11 mouse cellular contexts compared by ENCODE assay signal in genomic region chr5:113110929-113111328, GRCm38 (mm10). TPM values are rescaled to one million over a fixed set of nuclear protein-coding genes. Genes with fewer than 3 reads are reported as not detected.
DNase-seq lines count a peak whose midpoint lies in the region; ATAC-seq and TF ChIP-seq lines count a peak whose summit lies in the region.
"Had no signal": no experiment of that assay in that cellular context is flagged by ENCODE, and none has a peak within 500 bp of the region (broad histone marks: within the 10 kb centered on the region; RNA-seq: fewer than 3 reads in every experiment).

No protein-coding gene starts in this region.

- H3K79me2 ChIP-seq in myocyte (ENCODE audit: control insufficient read depth, insufficient read depth) = no peaks in the 10 kb centered on the region

- ATAC-seq in kidney, embryonic 16.5 days (ENCODE audit: low FRiP score, low TSS enrichment) = peak; percentile 21; the same call in 1 of the 2 replicates
- ATAC-seq in intestine, embryonic 15.5 days = no peak

- no peak overlapping the region for H3K4me3 ChIP-seq in kidney, embryonic 16.5 days (ENCODE audit: low read length)
- H3K4me3 ChIP-seq in embryonic facial prominence, embryonic 10.5 days = no peak overlapping the region
- no peak overlapping the region for H3K4me3 ChIP-seq in intestine, embryonic 15.5 days (replicated peaks)
- no peak overlapping the region for H3K4me3 ChIP-seq in myocyte

- H3K4me2 ChIP-seq in kidney, embryonic 16.5 days (replicated peaks; ENCODE audit: low read depth, low read length) = no peak overlapping the region
- H3K4me2 ChIP-seq in intestine, embryonic 15.5 days (replicated peaks) = no peak overlapping the region
- peak overlapping the region; percentile 20 for H3K4me2 ChIP-seq in myocyte (ENCODE audit: low read depth)

- peak overlapping the region; percentile 46; the same call in 1 of the 2 replicates for H3K9ac ChIP-seq in kidney, embryonic 16.5 days (replicated peaks; ENCODE audit: low read length)
- no peak overlapping the region for H3K9ac ChIP-seq in intestine, embryonic 15.5 days

- peaks cover 54% of the 10 kb centered on the region for H3K4me1 ChIP-seq in kidney, embryonic 16.5 days (ENCODE audit: insufficient read depth, low read length)
- H3K4me1 ChIP-seq in embryonic facial prominence, embryonic 10.5 days = peaks cover 63% of the 10 kb centered on the region
- peaks cover 47% of the 10 kb centered on the region for H3K4me1 ChIP-seq in intestine, embryonic 15.5 days (replicated peaks)

- no peaks in the 10 kb centered on the region for H3K9me3 ChIP-seq in kidney, embryonic 16.5 days (ENCODE audit: low read length)
- no peaks in the 10 kb centered on the region for H3K9me3 ChIP-seq in embryonic facial prominence, embryonic 10.5 days
- H3K9me3 ChIP-seq in intestine, embryonic 15.5 days = no peaks in the 10 kb centered on the region

- H3ac ChIP-seq in myocyte (ENCODE audit: control insufficient read depth, insufficient read length) = no peak overlapping the region

- peak overlapping the region; percentile 78 for H3K27ac ChIP-seq in kidney, embryonic 16.5 days (ENCODE audit: low read length)
- H3K27ac ChIP-seq in embryonic facial prominence, embryonic 10.5 days (replicated peaks) = peak overlapping the region; percentile 83
- H3K27ac ChIP-seq in intestine, embryonic 15.5 days = peak overlapping the region; percentile 40; the same call in 1 of the 2 replicates

- TF ChIP-seq POLR2A in myocyte (IDR thresholded peaks at IDR 0.05; ENCODE audit: insufficient read length, low read depth) = no peak

- WGBS in kidney, embryonic 16.5 days = 18% methylated on average over 1 of the region's 1 CpGs
- 11% methylated on average over 1 of the region's 1 CpGs for WGBS in embryonic facial prominence, embryonic 10.5 days
- WGBS in intestine, embryonic 15.5 days = 5% methylated on average over 1 of the region's 1 CpGs

- H3K27me3 ChIP-seq in kidney, embryonic 16.5 days (ENCODE audit: insufficient read depth, low read length) = no peaks in the 10 kb centered on the region
- H3K27me3 ChIP-seq in embryonic facial prominence, embryonic 10.5 days (replicated peaks; ENCODE audit: low read depth, poor library complexity, severe bottlenecking) = no peaks in the 10 kb centered on the region
- H3K27me3 ChIP-seq in intestine, embryonic 15.5 days (replicated peaks) = no peaks in the 10 kb centered on the region
- no peaks in the 10 kb centered on the region for H3K27me3 ChIP-seq in myocyte (ENCODE audit: control insufficient read depth, insufficient read depth, insufficient read length)

- DNase-seq in kidney, postnatal 25 days = no peak
- DNase-seq in embryonic facial prominence, embryonic 10.5 days (ENCODE audit: low spot score) = no peak
- no peak for DNase-seq in frontal cortex, postnatal 10 days (ENCODE audit: low spot score in 2 of 2)
- no peak for DNase-seq in gastrocnemius, adult 18-20 months (ENCODE audit: low spot score)
- no peak for DNase-seq in right cerebral cortex, postnatal 36 days (ENCODE audit: low spot score in 2 of 2)
- DNase-seq: cerebellum, adult 2 months; heart, postnatal 36 days; lung, postnatal 10 days had no signal

- H3K36me3 ChIP-seq in kidney, embryonic 16.5 days (ENCODE audit: insufficient read depth, low read length) = no peaks in the 10 kb centered on the region
- H3K36me3 ChIP-seq in embryonic facial prominence, embryonic 10.5 days (replicated peaks) = no peaks in the 10 kb centered on the region
- H3K36me3 ChIP-seq in intestine, embryonic 15.5 days = no peaks in the 10 kb centered on the region
- no peaks in the 10 kb centered on the region for H3K36me3 ChIP-seq in myocyte (ENCODE audit: control insufficient read depth, insufficient read depth)

TF ChIP-seq in myocyte, 11 proteins besides CTCF, POLR2A, EP300 and RAD21:
- no peak for TF ChIP-seq TCF3 (IDR thresholded peaks at IDR 0.05; ENCODE audit: insufficient read length, low read depth)
- TF ChIP-seq POLR2AphosphoS2 (IDR thresholded peaks at IDR 0.05; ENCODE audit: insufficient read length, low read depth) = peak; percentile 11

RNA-seq across cellular contexts. Expression of gene Crybb3, which starts 29.5 kb away (rescaled TPM):
- polyA plus RNA-seq in kidney, embryonic 16.5 days (2015; fragmentation: Nextera tagmentation; extraction: Ambion mirVana) = 0.69 and 1.1 TPM in 2 replicates
- 0.97 and 1.0 TPM in 2 replicates for polyA plus RNA-seq in embryonic facial prominence, embryonic 10.5 days (2016; fragmentation: Nextera tagmentation; extraction: Ambion mirVana)
- 0.36 and 1.1 TPM in 2 replicates for polyA plus RNA-seq in intestine, embryonic 15.5 days (2015; fragmentation: Nextera tagmentation; extraction: Ambion mirVana)
- 0.30 TPM for polyA plus RNA-seq in myocyte (2012; fragmentation: generic; extraction: Trizol)
- total RNA-seq in gastrocnemius, adult 18-20 months (2021) = under 1 TPM in 1 of 2 experiments, not detected in 1; 0.31 TPM

RNA-seq across cellular contexts. Expression of gene Crybb2, which starts 41.0 kb away (rescaled TPM):
- polyA plus RNA-seq in kidney, embryonic 16.5 days (2015; fragmentation: Nextera tagmentation; extraction: Ambion mirVana) = not detected in 2 replicates
- not detected in 2 replicates for polyA plus RNA-seq in embryonic facial prominence, embryonic 10.5 days (2016; fragmentation: Nextera tagmentation; extraction: Ambion mirVana)
- polyA plus RNA-seq in intestine, embryonic 15.5 days (2015; fragmentation: Nextera tagmentation; extraction: Ambion mirVana) = not detected in 2 replicates
- not detected for polyA plus RNA-seq in myocyte (2012; fragmentation: generic; extraction: Trizol)
- not detected for total RNA-seq in gastrocnemius, adult 18-20 months (2021)
- total RNA-seq: heart, postnatal 36 days had no signal
- polyA plus RNA-seq: cerebellum, adult 2 months had no signal
